Mouse (Mus musculus) layer of hippocampus, adult 11-12 months (tissue): Measurements from ENCODE around the gene Mindy3.
A peak's percentile ranks its signal among the peaks of the same experiment; 100 is the strongest.

Experiments used
- DNase-seq: peaks from one replicate; pipeline ENCODE4 v3.0.0; 2022; ENCODE audit warnings: low spot score

Mindy3 gene

DNA sequence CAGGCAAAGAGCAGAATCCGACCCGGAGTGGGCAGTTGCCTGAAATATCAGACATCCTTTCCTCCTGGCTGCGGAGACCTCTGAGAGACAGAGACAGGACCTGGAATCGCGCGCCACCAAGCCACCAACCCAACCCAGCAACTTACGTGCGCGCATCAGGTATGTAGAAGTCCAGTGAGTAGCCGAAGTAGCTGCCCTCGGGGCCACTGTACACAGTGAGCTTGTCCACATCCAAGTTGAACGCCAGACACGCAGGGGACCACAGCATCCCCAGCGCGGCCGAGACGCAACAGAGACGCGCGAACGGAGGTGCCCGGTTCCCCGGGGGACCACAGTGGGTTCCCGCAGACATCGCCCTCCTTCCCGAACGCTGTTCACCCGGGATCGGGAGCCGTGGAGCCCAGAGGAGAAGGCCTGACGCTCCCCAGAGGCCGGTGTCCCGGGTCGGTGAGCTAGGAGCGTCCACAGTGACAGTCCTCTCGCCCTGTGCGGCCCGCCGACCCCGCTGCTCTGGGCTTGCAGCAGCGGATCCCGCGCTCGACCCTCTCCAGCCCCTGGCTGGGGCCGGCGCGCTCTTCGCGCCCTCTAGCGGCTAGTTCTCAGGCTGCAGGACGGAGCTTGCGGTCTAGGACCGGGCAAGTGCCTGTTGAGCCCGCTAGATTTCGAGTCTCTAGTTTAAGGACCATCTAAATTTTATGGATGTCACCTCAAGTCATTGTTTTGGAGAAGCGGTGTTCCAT is 117.7 kb downstream of the Mindy3 start, which contains the start of gene Itga8:
Gene Itga8, minus strand, starts transcription at position 492 of the 740 bp plus-strand sequence.
- peak; percentile 82 for DNase-seq

DNA sequence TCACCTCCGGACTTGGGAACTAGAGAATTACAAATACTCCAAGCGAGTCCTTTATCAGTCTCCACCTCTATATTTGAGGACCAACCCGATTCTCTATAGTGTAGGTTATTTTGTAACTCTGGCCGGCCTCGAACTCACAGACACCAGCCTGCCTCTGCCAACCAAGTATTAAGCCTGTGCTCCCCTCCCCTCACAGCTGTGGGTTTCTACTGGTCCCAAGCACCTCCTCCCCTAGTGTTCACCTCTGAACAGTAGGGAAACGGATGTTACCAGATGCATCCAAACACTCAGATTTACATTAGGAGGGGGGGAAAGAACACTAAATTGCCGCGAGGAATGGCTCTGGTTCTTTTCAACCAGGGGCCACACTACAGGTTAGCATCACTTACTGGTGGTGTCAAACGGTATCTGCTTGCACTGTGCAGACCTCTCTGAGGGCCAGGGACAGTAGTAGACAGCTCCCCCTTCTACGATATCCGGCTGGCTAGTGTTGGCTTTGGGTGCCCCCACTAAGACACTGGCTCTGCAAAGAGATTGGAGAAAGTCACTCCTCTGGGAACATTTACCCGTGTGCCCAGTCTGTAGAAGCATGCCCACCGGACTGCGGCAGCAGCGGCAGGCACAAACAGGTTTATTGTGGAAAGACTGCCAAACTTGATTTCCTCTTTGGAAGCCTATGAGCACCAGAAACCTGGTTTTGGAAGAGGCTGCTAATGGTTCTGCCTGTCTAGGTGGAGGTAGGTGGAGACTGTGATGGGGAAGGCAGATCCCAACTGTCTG is 118.6 kb downstream of the Mindy3 start:
- DNase-seq, result no peak

DNA sequence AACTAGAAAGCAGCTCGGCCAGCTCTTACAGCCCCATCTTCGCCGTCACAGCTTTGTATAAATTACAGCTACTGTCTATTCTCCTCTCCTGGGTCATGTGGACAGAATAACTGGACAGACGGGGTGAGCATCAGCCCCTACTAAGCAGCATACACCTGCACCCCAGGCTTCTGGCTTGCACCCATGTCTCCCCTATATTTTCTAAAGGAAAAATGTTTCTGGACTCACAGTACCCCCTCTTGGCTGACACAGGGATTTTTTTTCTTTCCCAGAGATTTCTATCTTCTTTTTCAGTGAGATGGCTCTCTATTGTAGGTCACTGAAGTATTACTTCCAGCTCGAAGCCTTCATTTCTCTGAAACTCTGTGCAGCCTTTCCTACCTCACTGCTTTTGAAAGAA is 122.0 kb downstream of the Mindy3 start:
- DNase-seq, result no peak
